Mouse (Mus musculus): ENCODE measurements around the gene Kazald1. TPM values are rescaled to one million over a fixed set of nuclear protein-coding genes. Genes with fewer than 3 reads are reported as not detected.

Kazald1 gene
- total RNA-seq, 2 experiments from 2014 or later: 0.25 to 0.83 TPM

- peak; percentile 24 for ATAC-seq (replicated peaks; ENCODE audit: poor library complexity)
Observed at GRCm38 (mm10) chr19:45076586-45077510, 1.8 kb downstream of the Kazald1 start.

DNA sequence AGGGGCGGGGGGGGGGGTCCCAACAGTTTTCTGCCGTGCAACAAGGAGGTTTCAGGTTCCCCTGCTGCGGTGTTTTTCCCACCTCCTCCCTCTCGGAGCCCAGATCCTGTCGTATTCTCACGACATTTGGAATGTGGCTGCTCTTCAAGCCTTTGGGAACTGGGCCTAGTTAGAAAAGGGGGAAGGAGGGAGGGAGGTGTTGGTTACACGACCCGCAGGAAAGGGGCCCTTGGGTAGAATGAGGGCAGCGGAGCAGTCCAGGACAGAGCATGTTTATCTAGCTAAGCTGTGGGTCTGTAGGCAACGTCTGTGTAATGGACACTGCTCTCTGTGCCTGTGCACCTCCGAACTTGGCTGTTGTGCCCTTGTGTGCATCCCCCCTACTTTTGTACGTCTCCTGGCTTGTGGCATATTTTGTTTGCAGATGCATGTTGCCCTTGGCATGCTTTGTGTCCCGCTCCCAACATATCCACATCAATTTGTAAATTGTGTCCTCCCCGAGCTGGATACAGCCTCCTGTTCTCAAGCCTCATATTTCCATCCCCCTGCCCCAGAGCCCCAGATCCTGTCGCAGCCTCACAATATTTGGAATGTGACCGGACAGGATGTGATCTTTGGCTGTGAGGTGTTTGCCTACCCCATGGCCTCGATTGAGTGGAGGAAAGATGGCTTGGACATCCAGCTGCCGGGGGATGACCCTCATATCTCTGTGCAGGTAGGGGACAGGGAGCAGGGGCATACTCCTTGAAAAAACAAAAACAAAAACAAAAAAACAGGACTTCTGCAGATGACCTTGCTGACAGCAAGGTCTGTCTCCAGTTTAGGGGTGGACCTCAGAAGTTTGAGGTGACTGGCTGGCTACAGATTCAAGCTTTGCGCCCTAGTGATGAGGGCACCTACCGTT is 3.0 kb downstream of the Kazald1 start:
- ATAC-seq (replicated peaks; ENCODE audit: poor library complexity): no peak

DNA sequence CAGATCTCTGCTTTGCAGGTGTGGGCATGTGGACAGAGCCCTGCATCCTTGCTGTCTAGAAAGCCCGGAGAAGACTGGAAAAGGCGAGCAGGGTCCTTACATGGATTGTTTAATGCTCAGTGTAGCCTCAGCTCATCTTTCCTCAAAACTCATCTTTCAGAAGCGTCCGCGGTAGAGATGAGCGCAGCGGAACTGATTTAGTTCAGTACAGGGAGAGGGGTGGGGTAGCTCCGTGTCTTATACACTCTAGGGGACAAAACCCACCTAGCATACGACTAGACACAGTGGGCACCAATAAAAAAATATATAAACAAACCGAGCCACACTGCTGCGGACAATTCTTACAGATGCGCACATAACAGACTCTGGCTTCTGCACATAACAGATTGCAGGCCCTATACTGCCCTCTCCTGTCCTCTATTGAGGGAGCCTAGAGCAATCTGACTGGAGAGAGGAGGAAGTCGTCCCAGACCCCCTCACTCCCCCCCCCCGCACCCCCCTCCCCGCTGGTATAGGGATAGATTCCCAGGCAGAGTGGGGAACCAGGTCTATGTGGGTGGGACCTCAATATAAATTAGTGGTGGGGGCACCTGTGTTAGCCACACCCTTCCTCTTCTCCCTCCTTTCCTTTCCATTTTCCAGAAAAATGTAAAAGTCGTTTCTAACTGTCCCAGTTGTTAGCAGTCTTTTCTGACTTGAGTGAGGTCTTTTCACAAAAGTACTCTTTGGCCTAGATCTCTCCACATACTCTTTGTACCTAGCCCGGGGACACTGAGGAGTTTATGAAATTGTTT is 4.1 kb downstream of the Kazald1 start:
- 0 out of 2 replicates have a peak, but pooled peaks have one; percentile 12 for ATAC-seq (replicated peaks; ENCODE audit: poor library complexity)

- peak; percentile 20 for ATAC-seq (replicated peaks; ENCODE audit: poor library complexity)
Observed at GRCm38 (mm10) chr19:45079769-45080515, 4.9 kb downstream of the Kazald1 start.

DNA sequence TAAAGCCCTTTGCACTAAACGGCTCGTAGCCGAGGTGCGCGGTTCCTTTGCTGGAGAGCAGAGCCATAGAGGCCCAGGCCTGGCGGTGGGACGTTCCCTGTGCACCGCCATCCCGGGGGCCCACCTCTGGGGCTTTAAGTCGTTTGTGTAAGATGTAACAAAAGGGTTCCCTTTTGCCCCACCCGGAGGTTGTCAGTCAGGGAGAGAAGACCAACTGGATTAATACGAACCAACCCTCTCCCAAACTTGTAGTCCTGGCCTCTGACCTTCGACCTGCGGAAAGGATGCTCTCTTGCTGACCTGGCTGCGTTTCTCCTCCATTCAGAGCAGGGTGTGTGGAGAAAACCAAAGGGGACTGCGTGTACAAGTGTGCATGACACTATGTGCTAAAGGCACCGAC is 5.7 kb downstream of the Kazald1 start:
- ATAC-seq (replicated peaks; ENCODE audit: poor library complexity): no peak

DNA sequence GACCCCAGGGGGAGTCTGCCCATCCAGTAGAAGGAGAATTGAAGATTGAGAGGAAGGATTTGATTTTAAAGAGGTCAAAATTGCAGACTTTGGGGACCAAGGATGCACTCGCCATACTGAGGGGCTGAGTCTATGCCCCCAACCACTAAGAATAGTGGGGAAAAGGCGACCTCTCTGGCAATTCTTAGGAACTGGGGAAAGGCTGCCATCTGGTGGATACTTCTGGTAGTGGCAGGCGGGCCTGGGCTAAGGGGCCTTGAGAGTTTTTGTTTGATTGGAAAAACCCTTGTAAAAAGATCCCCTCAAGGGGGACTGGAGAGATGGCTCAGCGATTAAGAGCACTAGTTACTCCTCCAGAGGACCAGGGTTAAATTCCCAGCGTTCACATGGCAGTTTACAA is 6.2 kb downstream of the Kazald1 start:
- peak; percentile 39; the same call in 1 of the 2 replicates for ATAC-seq (replicated peaks; ENCODE audit: poor library complexity)

GRCm38 (mm10) chr19:45081841-45082550 is 7.0 kb downstream of the Kazald1 start:
- ATAC-seq (replicated peaks; ENCODE audit: poor library complexity): peak; percentile 51

- ATAC-seq (replicated peaks; ENCODE audit: poor library complexity): peak; percentile 72
Observed at GRCm38 (mm10) chr19:45097868-45098267, 22.8 kb downstream of the Kazald1 start.

DNA sequence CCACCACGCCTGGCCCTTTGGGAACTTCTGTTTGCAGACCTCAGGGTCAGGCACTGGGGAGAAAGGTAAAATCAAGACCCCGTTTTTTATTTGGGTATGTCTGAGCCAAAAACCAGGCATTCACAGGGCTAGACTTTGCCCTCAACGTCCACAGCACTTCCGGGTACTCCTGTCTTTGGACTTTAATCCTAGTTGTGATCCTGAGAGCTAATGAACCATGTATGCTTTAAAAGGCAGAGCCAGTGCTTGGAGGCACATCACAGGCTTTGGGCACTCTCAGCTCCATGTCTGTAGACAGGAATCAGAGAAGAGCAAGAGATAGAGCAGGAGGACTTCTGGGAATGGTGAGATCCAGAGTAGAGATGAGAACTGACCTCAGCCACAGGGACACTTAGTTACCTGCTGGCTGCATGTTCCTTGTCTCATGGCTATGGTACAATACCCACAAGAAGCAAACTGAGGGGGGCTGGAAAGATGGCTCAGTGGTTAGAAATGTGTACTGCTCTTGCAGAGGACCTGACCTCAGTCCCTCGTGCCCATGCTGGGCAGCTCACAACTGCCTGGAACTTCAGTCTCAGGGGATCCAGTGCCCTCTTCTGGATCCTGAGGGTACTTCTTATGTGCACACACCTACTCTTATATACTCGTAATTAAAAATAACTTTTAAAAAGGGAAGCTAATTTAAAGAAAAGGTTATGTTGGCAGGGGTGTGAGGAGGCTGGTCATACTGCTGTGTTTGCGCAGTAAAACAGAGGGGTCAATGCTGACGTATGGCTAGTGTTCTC is 25.6 kb downstream of the Kazald1 start:
- no peak for ATAC-seq (replicated peaks; ENCODE audit: poor library complexity)

GRCm38 (mm10) chr19:45105591-45105990 is 30.6 kb downstream of the Kazald1 start:
- no peak for ATAC-seq (replicated peaks; ENCODE audit: poor library complexity)

- ATAC-seq (replicated peaks; ENCODE audit: poor library complexity): no peak
Observed at GRCm38 (mm10) chr19:45106689-45107088, 31.6 kb downstream of the Kazald1 start.

GRCm38 (mm10) chr19:45110681-45111080 is 35.6 kb downstream of the Kazald1 start:
- ATAC-seq (replicated peaks; ENCODE audit: poor library complexity): no peak

DNA sequence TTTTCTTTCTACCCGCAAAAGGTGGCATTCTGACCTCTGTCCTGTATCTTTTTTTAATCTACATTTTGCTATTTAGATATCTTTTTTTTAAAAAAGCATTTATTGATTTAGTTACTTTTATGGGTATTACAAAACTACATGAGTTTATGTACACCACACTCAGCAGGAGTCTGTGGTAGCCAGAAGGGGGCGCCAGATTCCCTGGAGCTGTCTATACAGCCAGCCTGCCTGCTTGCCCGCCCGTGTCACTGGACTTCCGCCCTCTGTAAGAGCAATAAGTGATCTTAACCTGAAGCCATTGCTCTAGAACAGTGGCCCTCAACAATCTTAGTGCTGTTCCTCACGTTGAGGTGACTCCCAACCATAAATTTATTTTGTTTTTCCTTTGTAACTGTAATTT is 37.4 kb downstream of the Kazald1 start:
- no peak for ATAC-seq (replicated peaks; ENCODE audit: poor library complexity)

- no peak for ATAC-seq (replicated peaks; ENCODE audit: poor library complexity)
Observed at GRCm38 (mm10) chr19:45113791-45114460, 38.9 kb downstream of the Kazald1 start.

DNA sequence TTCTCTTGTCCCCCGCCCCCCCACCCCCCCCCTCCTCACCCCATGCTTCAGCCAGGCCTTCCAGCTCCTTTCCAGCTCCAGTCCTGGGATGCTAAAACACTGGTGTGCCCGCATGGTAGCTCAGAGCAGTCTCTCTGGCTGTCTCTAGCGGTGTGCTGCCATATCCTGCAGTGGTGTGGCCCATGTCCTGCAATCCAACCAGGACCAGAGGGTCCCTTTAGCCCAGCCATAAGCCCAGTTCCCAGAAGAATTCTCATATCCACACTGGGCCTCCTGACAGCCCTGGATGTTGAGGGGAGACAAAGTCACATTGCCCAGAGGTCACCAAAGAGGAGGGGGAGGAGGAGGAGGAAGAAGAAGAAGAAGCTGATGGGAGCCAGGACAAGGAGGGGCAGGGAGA is 39.7 kb downstream of the Kazald1 start:
- no peak for ATAC-seq (replicated peaks; ENCODE audit: poor library complexity)

- ATAC-seq (replicated peaks; ENCODE audit: poor library complexity): peak; percentile 64
Observed at GRCm38 (mm10) chr19:45116798-45117197, 41.8 kb downstream of the Kazald1 start.
